Mouse (Mus musculus) bone marrow macrophage, adult 2 months (primary cell): Measurements from ENCODE around the gene Tbc1d13.

Source experiments
- CTCF ChIP-seq: IDR thresholded peaks from 2 replicates; pipeline ENCODE4 v1.5.1; 2012; ENCODE audit warnings: low read depth, mild to moderate bottlenecking, low read length, moderate library complexity
- POLR2A ChIP-seq: IDR thresholded peaks from 2 replicates; pipeline ENCODE4 v1.6.1; 2012; ENCODE audit warnings: mild to moderate bottlenecking, low read depth, low read length, borderline replicate concordance

- TF ChIP-seq POLR2A: no peak
- TF ChIP-seq CTCF: no peak
Measured at GRCm38 (mm10) chr2:30147466-30147865, 13.9 kb downstream of the Tbc1d13 start.
